Mouse (Mus musculus) small intestine, adult 2 months (tissue): ENCODE results near the gene Vmn2r81.

Experiments
- CTCF ChIP-seq: fragments of 200-500 bp; IDR thresholded peaks from 2 replicates; pipeline ENCODE4 v1.5.1; 2012; ENCODE audit warnings: low read depth, mild to moderate bottlenecking, control low read depth, inconsistent platforms, low read length, moderate library complexity, mixed read lengths; ENCODE audit not compliant: insufficient replicate concordance, insufficient read length; ENCODE audit errors: extremely low read depth
- POLR2A ChIP-seq: fragments of 200-500 bp; IDR thresholded peaks from 2 replicates; pipeline ENCODE4 v1.6.1; 2012; ENCODE audit warnings: low read depth, mild to moderate bottlenecking, control low read depth, inconsistent platforms, low read length, moderate library complexity

DNA sequence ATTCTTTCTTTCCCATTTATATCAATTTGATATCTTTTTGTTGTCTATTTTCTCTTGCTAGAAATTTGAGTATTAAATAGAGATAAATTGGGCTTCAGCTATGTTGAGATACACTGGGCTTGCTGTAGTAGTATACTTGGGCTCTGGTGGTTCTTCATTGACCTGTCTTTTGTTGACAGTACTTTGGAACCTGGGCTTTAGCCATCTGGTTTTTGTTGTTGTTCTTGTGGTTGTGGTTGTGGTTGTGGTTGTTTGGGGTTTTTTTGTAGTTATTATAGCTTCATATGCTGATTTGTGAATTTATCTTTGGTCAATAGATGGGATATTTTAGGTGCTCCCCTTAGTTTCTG, 75.2 kb downstream of the Vmn2r81 start:
- TF ChIP-seq CTCF: no peak
- no peak for TF ChIP-seq POLR2A
